Mouse (Mus musculus): ENCODE measurements at regions not wholly inside any gene's neighbourhood (a gene's known extent, or its start where the extent isn't known, plus 50 kb on each side); places are given as distances from the start of the nearest gene placed in this dataset.

DNA sequence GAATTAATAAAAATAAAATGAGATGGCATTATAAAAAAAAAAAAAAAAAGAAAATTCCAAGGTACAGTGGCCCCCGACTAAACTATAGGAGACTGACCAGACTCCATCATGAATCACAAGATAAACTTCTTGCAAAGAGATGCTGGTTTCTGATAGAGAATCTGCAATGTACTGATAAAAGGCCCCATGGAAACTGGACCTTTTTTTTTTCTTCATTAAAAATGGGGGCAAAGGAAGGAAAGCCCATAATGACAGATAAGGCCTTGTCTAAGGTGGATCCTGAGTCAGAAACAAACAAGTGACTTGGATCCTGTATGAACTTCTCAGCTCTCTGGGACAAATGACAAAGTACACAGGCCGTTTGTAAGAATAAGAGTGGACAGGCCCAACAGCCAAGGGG is 344.7 kb upstream of the Nfe2l3 start:
- Histone ChIP-seq H3K4me2 (no peak overlapping the region), H3K27ac (no peak overlapping the region), H3K9ac (no peak overlapping the region), H3K4me1 (peaks cover 7% of the 10 kb centered on the region), H3K27me3 (replicated peaks) (peaks cover 10% of the 10 kb centered on the region; the same call in 1 of the 2 replicates), H3K9me3 (replicated peaks) (no peaks in the 10 kb centered on the region), H3K4me3 (no peak overlapping the region), H3K36me3 (no peaks in the 10 kb centered on the region)
- no peak for ATAC-seq
- WGBS (ENCODE audit: insufficient replicate concordance), result 20% methylated on average over 2 of the region's 2 CpGs

GRCm38 (mm10) chr6:51088641-51089372 is 343.7 kb upstream of the Nfe2l3 start:
- ATAC-seq, result no peak
- peaks cover 4% of the 10 kb centered on the region; the same call in 1 of the 2 replicates for H3K27me3 ChIP-seq (replicated peaks)
- no peak overlapping the region for H3K4me3 ChIP-seq
- WGBS (ENCODE audit: insufficient replicate concordance), result 45% methylated on average over 6 of the region's 6 CpGs
- H3K9ac ChIP-seq, result no peak overlapping the region
- H3K36me3 ChIP-seq, result no peaks in the 10 kb centered on the region
- peaks cover 7% of the 10 kb centered on the region for H3K4me1 ChIP-seq
- H3K27ac ChIP-seq, result no peak overlapping the region
- no peak overlapping the region for H3K4me2 ChIP-seq
- no peaks in the 10 kb centered on the region for H3K9me3 ChIP-seq (replicated peaks)

DNA sequence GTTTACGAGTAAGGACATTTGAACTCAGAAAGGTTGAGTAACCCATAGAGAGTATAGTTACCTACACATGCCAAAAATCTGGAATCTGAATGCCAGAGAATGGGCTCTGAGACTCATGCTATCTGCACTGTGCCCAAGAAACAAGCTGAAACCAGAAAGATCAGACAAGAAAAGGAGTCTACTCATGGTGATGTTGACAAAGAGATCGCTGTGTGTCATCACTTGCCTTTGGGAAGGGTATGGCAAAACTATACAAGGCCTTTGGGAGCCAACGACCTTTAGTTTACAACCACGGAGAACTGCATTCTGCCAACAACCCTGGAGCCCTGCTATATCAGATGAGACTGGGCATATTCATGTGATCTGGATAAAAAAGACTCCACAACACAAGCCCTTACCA is 339.3 kb upstream of the Nfe2l3 start:
- no peak overlapping the region for H3K4me2 ChIP-seq
- ATAC-seq, result no peak
- H3K9me3 ChIP-seq (replicated peaks), result no peaks in the 10 kb centered on the region
- H3K4me3 ChIP-seq, result no peak overlapping the region
- peaks cover 2% of the 10 kb centered on the region for H3K4me1 ChIP-seq
- no peak overlapping the region for H3K27ac ChIP-seq
- no peaks in the 10 kb centered on the region for H3K36me3 ChIP-seq
- H3K9ac ChIP-seq, result no peak overlapping the region
- WGBS (ENCODE audit: insufficient replicate concordance), result 81% methylated on average over 4 of the region's 4 CpGs
- no peaks in the 10 kb centered on the region; the same call in 1 of the 2 replicates for H3K27me3 ChIP-seq (replicated peaks)

DNA sequence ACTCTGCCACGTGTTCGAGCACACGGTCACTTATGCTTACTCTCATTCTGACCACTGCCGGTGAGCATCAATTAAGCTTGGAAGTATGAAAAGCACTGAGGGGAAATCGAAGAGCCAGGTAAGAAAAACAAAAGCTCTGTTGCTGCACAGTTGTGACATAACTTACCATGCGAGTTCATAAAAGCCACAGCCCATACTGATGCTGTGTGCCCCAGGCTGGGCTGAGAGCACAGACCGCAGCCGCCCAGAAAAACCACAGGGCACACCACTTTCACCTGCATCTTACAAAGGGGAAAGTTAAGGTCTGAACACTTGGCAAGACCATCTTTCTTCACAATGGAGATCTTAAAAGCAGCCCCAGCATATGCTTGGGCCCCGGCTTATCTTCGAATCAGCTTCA is 338.2 kb upstream of the Nfe2l3 start:
- H3K9ac ChIP-seq, result no peak overlapping the region
- H3K27me3 ChIP-seq (replicated peaks), result no peaks in the 10 kb centered on the region; the same call in 1 of the 2 replicates
- H3K27ac ChIP-seq, result no peak overlapping the region
- H3K36me3 ChIP-seq, result no peaks in the 10 kb centered on the region
- WGBS (ENCODE audit: insufficient replicate concordance), result 75% methylated on average over 10 of the region's 10 CpGs
- no peak overlapping the region for H3K4me2 ChIP-seq
- no peaks in the 10 kb centered on the region for H3K9me3 ChIP-seq (replicated peaks)
- H3K4me1 ChIP-seq, result no peaks in the 10 kb centered on the region
- no peak for ATAC-seq
- H3K4me3 ChIP-seq, result no peak overlapping the region

DNA sequence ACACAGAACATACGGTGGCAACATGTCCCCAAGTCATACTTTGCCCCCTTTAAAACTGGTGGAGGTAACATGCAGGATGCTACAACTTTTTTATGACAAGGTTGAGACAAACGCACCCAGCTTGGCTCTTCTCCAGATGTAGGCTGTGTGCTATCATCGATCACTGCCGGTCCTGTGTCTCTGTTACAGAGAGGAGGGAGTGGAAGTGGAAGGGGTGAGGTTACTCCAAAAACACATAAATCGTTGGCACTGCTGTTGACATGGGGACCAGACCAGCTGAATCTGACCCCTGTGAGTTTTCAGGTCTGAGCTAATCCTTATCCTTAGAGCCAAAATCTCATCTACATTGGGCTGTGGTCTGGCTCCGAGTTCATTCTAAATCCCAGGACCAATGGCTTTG is 335.0 kb upstream of the Nfe2l3 start:
- Histone ChIP-seq H3K36me3 (no peaks in the 10 kb centered on the region), H3K4me2 (no peak overlapping the region), H3K4me3 (no peak overlapping the region), H3K27ac (no peak overlapping the region), H3K27me3 (replicated peaks) (no peaks in the 10 kb centered on the region), H3K9me3 (replicated peaks) (no peaks in the 10 kb centered on the region), H3K9ac (no peak overlapping the region), H3K4me1 (no peaks in the 10 kb centered on the region)
- WGBS (ENCODE audit: insufficient replicate concordance), result 71% methylated on average over 6 of the region's 6 CpGs
- no peak for ATAC-seq

- H3K27ac ChIP-seq, result no peak overlapping the region
- no peaks in the 10 kb centered on the region for H3K27me3 ChIP-seq (replicated peaks)
- 52% methylated on average over 4 of the region's 4 CpGs for WGBS (ENCODE audit: insufficient replicate concordance)
- no peaks in the 10 kb centered on the region for H3K4me1 ChIP-seq
- no peaks in the 10 kb centered on the region for H3K36me3 ChIP-seq
- no peak for ATAC-seq
- H3K9ac ChIP-seq, result no peak overlapping the region
- H3K4me3 ChIP-seq, result no peak overlapping the region
- no peak overlapping the region for H3K4me2 ChIP-seq
- H3K9me3 ChIP-seq (replicated peaks), result no peaks in the 10 kb centered on the region
Observed at GRCm38 (mm10) chr6:51100341-51100740, 332.1 kb upstream of the Nfe2l3 start.

GRCm38 (mm10) chr6:51103236-51103635 is 329.2 kb upstream of the Nfe2l3 start:
- Histone ChIP-seq H3K27ac (no peak overlapping the region), H3K27me3 (replicated peaks) (no peaks in the 10 kb centered on the region), H3K9me3 (replicated peaks) (no peaks in the 10 kb centered on the region), H3K9ac (no peak overlapping the region), H3K36me3 (no peaks in the 10 kb centered on the region), H3K4me1 (no peaks in the 10 kb centered on the region), H3K4me2 (no peak overlapping the region), H3K4me3 (no peak overlapping the region)
- ATAC-seq, result no peak
- WGBS (ENCODE audit: insufficient replicate concordance), result 65% methylated on average over 4 of the region's 4 CpGs

DNA sequence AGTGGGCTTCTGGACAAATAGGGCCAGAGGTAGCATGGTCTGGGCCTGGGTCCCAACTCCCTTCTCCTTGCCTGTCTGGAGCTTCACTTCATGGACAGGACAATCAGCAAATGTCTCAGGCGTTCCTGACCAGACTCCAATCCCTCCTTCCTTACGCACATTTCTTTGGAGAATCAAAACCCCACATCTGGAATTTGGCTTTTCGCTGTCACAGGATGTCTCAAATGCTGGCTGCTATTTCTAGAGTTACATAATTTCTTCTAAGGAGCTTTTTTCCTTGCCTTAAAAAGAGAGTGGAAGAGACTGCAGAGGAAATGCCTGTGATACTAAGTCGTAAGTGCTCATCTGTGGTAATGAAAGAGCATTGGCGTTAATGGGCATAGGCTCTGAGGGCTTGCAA is 328.1 kb upstream of the Nfe2l3 start:
- Histone ChIP-seq H3K27ac (no peak overlapping the region), H3K9ac (no peak overlapping the region), H3K4me3 (no peak overlapping the region), H3K36me3 (no peaks in the 10 kb centered on the region), H3K27me3 (replicated peaks) (no peaks in the 10 kb centered on the region), H3K4me2 (no peak overlapping the region), H3K9me3 (replicated peaks) (no peaks in the 10 kb centered on the region), H3K4me1 (no peaks in the 10 kb centered on the region)
- 71% methylated on average over 5 of the region's 5 CpGs for WGBS (ENCODE audit: insufficient replicate concordance)
- no peak for ATAC-seq

DNA sequence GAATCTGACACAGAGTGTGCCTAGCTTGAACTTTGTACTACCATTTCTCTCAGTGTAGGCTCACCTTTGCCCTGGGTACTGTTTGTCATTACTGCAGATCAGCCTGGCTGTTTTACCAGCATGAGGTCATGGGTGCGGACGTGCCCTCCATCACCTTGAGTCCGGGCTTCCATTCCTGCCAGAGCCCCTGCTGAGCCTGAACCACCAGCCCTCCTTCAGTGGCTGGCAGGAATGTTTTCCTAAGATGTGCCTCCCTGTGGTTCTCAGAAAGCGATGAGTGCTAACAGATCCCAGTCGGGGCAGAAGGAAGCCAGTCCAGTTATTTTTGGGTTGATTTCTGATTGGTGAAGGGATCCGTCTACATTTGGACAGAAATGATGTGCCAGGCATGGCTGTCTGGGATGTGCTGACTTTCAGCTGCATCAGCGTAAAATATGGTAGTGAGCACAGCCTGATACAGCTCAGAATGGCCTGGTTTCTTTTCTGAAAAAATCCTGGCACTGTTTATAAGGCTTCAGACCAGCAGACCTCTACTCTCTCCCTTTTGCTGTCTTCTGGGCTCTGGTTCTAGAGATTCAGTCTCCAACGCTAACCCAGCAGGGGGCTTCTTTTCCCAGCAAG is 324.0 kb upstream of the Nfe2l3 start:
- 29% methylated on average over 8 of the region's 8 CpGs for WGBS (ENCODE audit: insufficient replicate concordance)
- Histone ChIP-seq H3K4me1 (no peaks in the 10 kb centered on the region), H3K4me3 (no peak overlapping the region), H3K9me3 (replicated peaks) (no peaks in the 10 kb centered on the region), H3K27ac (no peak overlapping the region), H3K9ac (no peak overlapping the region), H3K4me2 (no peak overlapping the region), H3K36me3 (no peaks in the 10 kb centered on the region), H3K27me3 (replicated peaks) (no peaks in the 10 kb centered on the region)
- ATAC-seq, result no peak

DNA sequence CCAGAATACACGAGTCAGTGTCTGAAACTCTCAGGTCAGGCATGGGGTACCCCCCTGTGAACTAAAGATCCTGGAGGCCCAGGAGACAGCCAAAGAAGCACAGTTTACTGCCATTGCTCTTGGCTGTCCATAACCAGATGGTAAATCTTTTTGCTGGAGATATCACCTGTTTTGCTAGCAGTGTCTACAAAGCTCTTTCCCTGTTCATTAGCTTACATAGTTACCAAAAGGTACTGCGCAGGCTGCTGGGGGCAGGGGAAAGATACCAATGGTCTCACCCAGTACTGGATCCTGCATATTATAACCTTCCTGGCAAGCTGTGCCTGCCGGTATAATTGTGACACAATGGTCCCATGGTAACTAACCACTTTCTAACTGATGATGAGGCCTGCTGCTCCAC is 321.9 kb upstream of the Nfe2l3 start:
- 76% methylated on average over 3 of the region's 3 CpGs for WGBS (ENCODE audit: insufficient replicate concordance)
- Histone ChIP-seq H3K9me3 (replicated peaks) (no peaks in the 10 kb centered on the region), H3K4me1 (no peaks in the 10 kb centered on the region), H3K9ac (no peak overlapping the region), H3K36me3 (no peaks in the 10 kb centered on the region), H3K27me3 (replicated peaks) (no peaks in the 10 kb centered on the region), H3K27ac (no peak overlapping the region), H3K4me3 (no peak overlapping the region), H3K4me2 (no peak overlapping the region)
- ATAC-seq, result no peak

DNA sequence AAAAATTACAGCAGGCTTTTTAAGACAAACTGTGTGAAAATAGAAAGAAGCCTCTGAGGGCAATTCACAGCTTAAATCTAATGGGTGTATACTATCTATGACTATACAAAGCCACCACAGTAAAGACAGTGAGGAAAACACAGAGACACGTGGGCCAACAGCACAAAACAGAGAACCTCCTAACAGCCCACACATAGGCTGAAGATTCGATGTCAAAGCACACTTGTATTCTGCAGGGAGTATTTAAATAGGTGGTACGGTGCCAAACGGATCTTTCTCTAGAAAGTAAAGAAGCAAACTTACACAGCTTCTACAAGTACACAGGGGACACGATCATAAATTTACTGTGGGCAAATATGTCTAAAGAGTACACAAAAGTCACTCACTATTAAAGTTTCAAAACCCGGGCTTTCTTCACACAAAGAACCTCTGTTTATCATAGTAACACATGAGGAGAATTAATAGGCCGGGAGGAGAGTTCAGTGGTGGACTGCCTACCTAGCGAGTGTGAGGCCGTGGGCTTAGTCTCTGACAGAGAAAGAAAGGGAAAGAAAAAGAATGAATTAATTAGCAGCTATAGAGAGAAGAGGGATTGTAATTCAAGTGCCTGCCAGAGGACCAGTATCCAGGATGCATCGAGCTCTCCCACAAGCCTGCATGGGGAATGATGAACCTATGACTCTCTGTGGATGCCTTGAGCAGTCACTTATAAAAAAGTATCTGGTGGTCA is 317.7 kb upstream of the Nfe2l3 start:
- ATAC-seq, result no peak
- 69% methylated on average over 10 of the region's 10 CpGs for WGBS (ENCODE audit: insufficient replicate concordance)
- no peak overlapping the region for H3K4me3 ChIP-seq

GRCm38 (mm10) chr6:51118833-51119535 is 313.5 kb upstream of the Nfe2l3 start:
- H3K9me3 ChIP-seq (replicated peaks), result no peaks in the 10 kb centered on the region
- H3K9ac ChIP-seq, result no peak overlapping the region
- no peak for ATAC-seq
- no peak overlapping the region for H3K4me2 ChIP-seq
- no peaks in the 10 kb centered on the region for H3K36me3 ChIP-seq
- no peak overlapping the region for H3K4me3 ChIP-seq
- no peaks in the 10 kb centered on the region for H3K4me1 ChIP-seq
- WGBS (ENCODE audit: insufficient replicate concordance), result 54% methylated on average over 9 of the region's 9 CpGs
- H3K27me3 ChIP-seq (replicated peaks), result no peaks in the 10 kb centered on the region
- H3K27ac ChIP-seq, result no peak overlapping the region

More for the DNA sequence above, 317.7 kb upstream of the Nfe2l3 start:
- H3K27ac ChIP-seq, result no peak overlapping the region
- no peaks in the 10 kb centered on the region for H3K27me3 ChIP-seq (replicated peaks)
- no peak overlapping the region for H3K9ac ChIP-seq
- H3K9me3 ChIP-seq (replicated peaks), result no peaks in the 10 kb centered on the region
- H3K36me3 ChIP-seq, result no peaks in the 10 kb centered on the region
- H3K4me2 ChIP-seq, result no peak overlapping the region
- H3K4me1 ChIP-seq, result no peaks in the 10 kb centered on the region
